14 mouse cellular contexts compared by ENCODE assay signal in genomic region chr10:126963821-126964220, GRCm38 (mm10). TPM values are rescaled to one million over a fixed set of nuclear protein-coding genes. Genes with fewer than 3 reads are reported as not detected.
DNase-seq lines count a peak whose midpoint lies in the region; ATAC-seq lines count a peak whose summit lies in the region.
"Had no signal": no experiment of that assay in that cellular context is flagged by ENCODE, and none has a peak within 500 bp of the region (broad histone marks: within the 10 kb centered on the region; RNA-seq: fewer than 3 reads in every experiment).

No protein-coding gene starts in this region.

- H3K4me2 ChIP-seq in kidney, embryonic 15.5 days = no peak overlapping the region
- no peak overlapping the region for H3K4me2 ChIP-seq in limb, embryonic 13.5 days (replicated peaks)
- H3K4me2 ChIP-seq: liver, embryonic 15.5 days had no signal

- ATAC-seq in kidney, embryonic 15.5 days (replicated peaks; ENCODE audit: low FRiP score) = no peak
- ATAC-seq in limb, embryonic 13.5 days (ENCODE audit: low FRiP score, low read depth) = no peak

- no peaks in the 10 kb centered on the region for H3K36me3 ChIP-seq in kidney, embryonic 15.5 days
- no peaks in the 10 kb centered on the region for H3K36me3 ChIP-seq in limb, embryonic 13.5 days
- H3K36me3 ChIP-seq: liver, embryonic 15.5 days had no signal

- H3K4me1 ChIP-seq in kidney, embryonic 15.5 days = peaks cover 41% of the 10 kb centered on the region
- H3K4me1 ChIP-seq in limb, embryonic 13.5 days = peaks cover 25% of the 10 kb centered on the region

- peak; percentile 46 for DNase-seq in cerebellum, adult 9-11 months
- DNase-seq in cerebellum, adult 11-12 months = no peak
- no peak for DNase-seq in kidney, postnatal 36 days
- peak; percentile 80 for DNase-seq in ZHBTc4 (ENCODE audit: low read depth, low spot score)
- no peak for DNase-seq in right cerebral cortex, adult 18-20 months
- no peak for DNase-seq in urinary bladder, postnatal 25 days (ENCODE audit: low spot score)
- DNase-seq: gastrocnemius, postnatal 14 days; kidney, adult 11 months; layer of hippocampus, postnatal 36 days; thymus, adult 2 months had no signal

- no peak overlapping the region for H3K9ac ChIP-seq in kidney, embryonic 15.5 days
- no peak overlapping the region for H3K9ac ChIP-seq in limb, embryonic 13.5 days
- H3K9ac ChIP-seq: liver, embryonic 15.5 days had no signal

- H3K4me3 ChIP-seq in kidney, embryonic 15.5 days (replicated peaks) = no peak overlapping the region
- no peak overlapping the region for H3K4me3 ChIP-seq in limb, embryonic 13.5 days
- H3K4me3 ChIP-seq: erythroblast, embryonic 14.5 days; liver, embryonic 15.5 days had no signal

- H3K9me3 ChIP-seq in kidney, embryonic 15.5 days (replicated peaks) = no peaks in the 10 kb centered on the region
- no peaks in the 10 kb centered on the region for H3K9me3 ChIP-seq in limb, embryonic 13.5 days
- H3K9me3 ChIP-seq: liver, embryonic 15.5 days had no signal

- 90% methylated on average over 8 of the region's 8 CpGs for WGBS in kidney, embryonic 15.5 days
- WGBS in limb, embryonic 13.5 days = 89% methylated on average over 8 of the region's 8 CpGs

- peak overlapping the region; percentile 94 for H3K27ac ChIP-seq in kidney, embryonic 15.5 days
- peak overlapping the region; percentile 92; the same call in 1 of the 2 replicates for H3K27ac ChIP-seq in limb, embryonic 13.5 days
- H3K27ac ChIP-seq: liver, embryonic 15.5 days had no signal

- H3K27me3 ChIP-seq in kidney, embryonic 15.5 days = no peaks in the 10 kb centered on the region
- no peaks in the 10 kb centered on the region for H3K27me3 ChIP-seq in limb, embryonic 13.5 days

RNA-seq across cellular contexts. Expression of gene Ctdsp2, which starts 14.7 kb away (rescaled TPM):
- 67.5 and 73.2 TPM in 2 replicates for polyA plus RNA-seq in kidney, embryonic 15.5 days (2015; fragmentation: Nextera tagmentation; extraction: Ambion mirVana)
- 78.2 and 78.9 TPM in 2 replicates for polyA plus RNA-seq in limb, embryonic 13.5 days (2015; fragmentation: Nextera tagmentation; extraction: Ambion mirVana)

RNA-seq across cellular contexts. Expression of gene Avil, which starts 36.7 kb away (rescaled TPM):
- 0.10 and 0.36 TPM in 2 replicates for polyA plus RNA-seq in kidney, embryonic 15.5 days (2015; fragmentation: Nextera tagmentation; extraction: Ambion mirVana)
- 0.32 and 0.56 TPM in 2 replicates for polyA plus RNA-seq in limb, embryonic 13.5 days (2015; fragmentation: Nextera tagmentation; extraction: Ambion mirVana)

Comparison
In these comparisons a context has a peak if more than half of its experiments do, and no peak if none do; other contexts are left out.
1. DNase-seq: peak in cerebellum, adult 9-11 months (single experiment) and ZHBTc4 (single experiment); none in cerebellum, adult 11-12 months (single experiment), kidney, postnatal 36 days (0 of 2), right cerebral cortex, adult 18-20 months (single experiment) and urinary bladder, postnatal 25 days (single experiment).